Mouse (Mus musculus): ENCODE results near the gene Abcc3.
"Not testable (repeated sequence)": the region's sequence is repeated elsewhere in the genome, so short reads cannot be mapped to it uniquely, and the experiment has no call there.

Gene Abcc3

DNA sequence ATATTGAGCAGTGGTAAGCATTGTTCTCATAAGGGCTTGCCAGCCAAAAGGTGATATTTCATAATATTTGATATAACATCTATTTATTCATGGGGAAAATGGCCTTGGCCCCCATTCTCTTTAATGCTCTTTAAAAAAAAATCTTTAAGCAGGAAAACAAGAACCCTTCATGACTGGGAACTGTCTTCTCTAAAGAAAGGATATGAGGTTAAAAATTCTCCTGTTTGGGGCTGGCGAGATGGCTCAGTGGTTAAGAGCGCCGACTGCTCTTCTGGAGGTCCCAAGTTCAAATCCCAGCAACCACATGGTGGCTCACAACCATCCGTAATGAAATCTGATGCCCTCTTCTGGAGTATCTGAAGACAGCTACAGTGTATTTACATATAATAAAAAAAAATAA is 9.2 kb upstream of the Abcc3 start:
- not testable (repeated sequence) for DNase-seq

DNA sequence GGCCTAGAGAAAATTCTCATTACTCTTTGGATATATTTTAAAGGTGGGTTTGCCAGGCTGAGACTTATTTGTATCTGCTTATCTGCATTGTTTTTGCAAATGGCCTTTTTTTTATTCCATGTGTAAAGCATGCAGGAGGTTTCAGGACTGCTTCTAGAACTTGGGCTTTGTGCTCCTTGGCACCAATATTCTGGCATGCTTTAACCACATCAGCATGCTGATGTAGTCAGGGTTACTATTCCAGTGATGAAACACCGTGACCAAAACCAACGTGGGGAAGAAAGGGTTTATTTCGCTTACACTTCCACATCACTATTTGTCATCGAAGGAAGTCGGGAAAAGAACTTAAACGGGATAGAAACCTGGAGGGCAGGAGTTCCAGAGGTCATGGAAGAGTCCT is 8.2 kb upstream of the Abcc3 start:
- no peak for DNase-seq

DNA sequence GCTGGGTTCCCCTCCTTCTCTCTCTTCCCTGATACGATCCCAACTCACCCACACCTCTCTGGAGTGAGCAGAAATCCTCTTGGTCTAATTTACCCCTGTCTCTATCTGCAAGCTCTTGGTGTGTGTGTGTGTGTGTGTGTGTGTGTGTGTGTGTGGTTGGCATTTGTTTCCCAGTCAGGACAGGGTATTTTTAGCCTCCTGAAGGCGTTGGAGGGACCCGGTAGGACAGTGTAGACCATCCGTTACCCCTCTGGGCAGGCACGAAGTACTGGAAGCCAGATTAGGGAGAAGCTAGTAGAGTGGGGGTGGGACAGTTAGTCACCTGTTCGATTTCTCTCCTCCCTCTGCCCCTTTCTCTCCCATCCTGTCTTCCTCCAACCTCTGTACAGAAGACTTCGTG is 1.3 kb upstream of the Abcc3 start:
- no peak for DNase-seq

DNA sequence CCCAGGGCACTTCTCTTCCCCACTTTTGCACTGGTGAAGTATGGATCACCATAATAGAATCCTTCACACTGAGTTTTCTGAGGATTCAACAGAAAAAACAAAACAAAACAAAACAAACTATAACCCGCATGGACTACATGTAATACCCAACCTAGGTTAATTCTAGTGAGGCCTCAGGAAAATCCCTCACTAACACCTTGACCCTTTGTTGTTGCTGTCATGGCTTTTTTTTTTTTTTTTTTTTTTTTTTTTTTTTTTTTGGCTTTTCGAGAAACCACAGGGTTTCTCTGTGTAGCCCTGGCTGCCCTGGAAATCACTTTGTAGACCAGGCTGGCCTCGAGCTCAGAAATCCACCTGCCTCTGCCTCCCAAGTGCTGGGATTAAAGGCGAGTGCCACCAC is 693 bp upstream of the Abcc3 start:
- not testable (repeated sequence) for DNase-seq

DNA sequence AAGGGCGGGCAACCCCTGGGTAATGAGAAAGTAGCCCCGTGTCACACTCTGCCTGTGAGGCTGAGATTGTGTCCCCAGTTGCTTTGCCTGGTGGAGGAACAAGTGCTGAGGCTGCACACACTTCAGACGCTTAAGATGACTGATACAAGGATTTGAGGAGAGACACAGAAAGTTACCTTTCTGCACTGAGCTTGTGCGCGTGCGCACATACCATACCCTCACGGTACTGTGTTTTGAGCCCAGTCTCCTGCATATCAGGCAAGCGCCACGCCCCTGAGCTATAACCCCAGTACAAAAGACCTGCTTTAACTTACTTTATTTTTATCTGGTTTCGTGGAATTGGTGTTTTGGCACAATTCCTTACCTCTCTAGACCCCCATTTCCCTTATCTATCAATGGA is 1.1 kb downstream of the Abcc3 start:
- DNase-seq: no peak

DNA sequence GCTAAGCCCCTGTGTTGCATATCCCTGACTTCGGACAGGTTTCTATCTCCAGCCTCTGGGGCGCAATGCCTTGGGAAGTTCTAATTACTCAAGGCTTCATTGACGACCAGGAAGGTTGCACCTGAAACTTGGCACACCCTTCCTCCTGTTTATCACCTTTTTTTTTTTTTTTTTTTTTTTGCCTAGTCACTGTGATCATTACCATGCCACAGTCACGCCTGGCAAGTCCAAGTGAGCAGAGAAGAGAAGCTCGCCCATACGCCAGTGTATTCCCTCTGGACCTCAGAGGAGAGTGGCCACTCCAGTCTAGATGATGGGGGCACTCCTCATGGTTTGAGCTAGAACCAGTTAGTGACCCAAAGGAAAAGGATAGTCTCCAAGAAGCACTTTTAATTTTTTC is 2.0 kb downstream of the Abcc3 start:
- DNase-seq: no peak

DNA sequence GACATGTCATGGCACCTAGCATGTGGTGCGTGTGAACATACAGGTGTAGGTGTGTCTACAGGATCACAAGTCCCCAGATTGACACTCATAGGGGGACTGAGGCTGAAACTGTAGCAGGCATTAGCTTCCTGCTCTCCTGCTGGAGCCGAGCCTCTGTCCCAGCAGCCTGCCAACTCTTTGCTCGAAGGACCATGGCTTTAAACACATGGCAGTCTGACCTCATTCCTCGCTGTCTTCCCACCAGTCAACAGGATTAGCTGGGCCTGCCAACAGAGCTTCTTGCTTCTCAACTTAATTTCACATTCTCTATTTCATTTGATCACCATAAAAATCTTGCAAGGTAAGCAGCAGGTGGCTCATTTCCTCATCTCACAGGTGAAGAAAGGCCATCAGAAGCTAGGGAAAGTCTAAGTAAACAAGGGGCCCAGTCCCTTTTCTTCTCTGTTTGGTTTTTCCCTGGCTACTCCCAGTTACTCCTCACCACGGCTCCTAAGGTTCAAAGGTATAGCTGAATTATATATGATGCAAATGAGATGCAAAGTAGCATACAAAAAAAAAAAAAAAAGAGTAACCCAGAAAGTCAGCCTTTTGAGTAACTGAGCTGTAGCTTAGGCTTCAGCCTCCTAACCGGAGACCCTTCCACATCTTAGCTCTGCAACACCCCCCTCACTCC is 2.9 kb downstream of the Abcc3 start:
- peak; percentile 83 for DNase-seq

DNA sequence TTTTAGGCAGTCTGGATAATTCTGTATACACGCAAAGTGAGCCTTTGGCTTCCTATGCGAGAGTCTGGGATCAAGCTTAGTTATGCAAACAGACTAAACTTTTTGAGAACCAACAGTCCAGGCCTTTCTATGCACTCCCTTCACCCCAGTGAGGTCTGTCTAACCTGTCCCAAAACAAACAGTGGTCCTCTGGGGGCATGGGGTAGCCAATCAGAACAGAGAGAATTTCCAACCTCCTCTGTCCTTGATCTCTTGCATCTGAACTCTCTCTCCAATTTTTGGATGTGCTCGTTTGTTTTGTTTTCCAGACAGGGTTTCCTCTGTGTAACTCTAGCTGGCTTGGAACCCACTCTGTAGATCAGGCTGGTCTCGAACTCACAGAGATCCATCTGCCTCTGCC is 3.8 kb downstream of the Abcc3 start:
- DNase-seq: no peak

DNA sequence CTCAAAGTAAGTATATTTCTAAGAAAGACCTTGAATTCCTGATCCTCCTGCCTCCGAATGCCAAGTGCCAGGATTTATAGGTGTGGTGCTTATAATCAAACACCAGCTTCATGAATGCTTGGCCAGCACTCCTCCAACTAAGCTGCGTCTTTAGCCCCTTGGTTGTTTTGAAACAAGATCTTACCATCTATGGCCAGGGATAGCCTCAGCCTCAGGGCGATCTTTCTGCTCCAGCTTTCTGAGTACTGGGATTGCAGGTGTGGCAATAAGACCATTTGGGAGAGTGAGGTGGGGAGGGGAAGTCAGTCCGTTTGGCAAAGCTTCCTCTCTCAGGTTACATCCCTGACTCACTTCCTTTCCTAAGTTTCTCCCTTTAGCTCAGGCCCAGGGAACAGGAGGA is 5.0 kb downstream of the Abcc3 start:
- no peak for DNase-seq

DNA sequence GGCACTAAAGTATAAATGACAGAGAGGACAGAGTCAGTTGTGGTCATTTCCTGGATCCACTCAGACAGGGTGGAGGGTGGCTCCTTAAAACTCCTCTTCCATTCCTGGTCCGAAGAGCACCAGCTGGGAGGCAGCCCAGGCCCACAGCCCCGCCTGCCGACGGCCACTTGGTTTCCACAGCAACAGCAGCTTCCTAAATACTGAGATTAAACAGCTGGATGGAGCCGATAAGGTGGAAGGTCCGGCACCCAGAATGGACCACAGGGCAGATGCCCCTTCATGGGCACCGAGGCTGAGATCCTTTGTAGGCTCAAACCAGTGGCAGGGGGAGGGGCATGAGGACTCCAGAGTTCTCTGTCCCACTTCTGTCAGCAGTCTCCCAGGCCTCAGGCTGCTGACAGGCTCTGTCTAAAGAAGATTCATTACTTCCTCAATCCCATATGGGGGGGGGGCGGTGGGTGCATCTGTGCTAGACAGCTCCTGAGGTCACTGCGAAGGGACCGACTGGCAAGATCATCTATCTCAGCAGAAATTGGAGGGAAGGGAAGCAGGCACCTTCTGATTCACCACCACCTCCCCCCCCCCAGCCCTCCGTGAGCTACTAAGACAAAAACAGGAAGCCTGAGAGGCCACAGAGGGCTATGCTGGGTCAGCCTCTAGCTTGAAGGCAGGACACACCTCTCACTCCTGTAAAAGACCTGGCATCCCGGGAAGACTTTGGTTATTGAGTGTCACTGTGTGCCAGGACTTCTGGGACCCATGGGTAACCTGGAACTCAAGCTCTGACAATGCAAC is 6.6 kb downstream of the Abcc3 start:
- DNase-seq: no peak

DNA sequence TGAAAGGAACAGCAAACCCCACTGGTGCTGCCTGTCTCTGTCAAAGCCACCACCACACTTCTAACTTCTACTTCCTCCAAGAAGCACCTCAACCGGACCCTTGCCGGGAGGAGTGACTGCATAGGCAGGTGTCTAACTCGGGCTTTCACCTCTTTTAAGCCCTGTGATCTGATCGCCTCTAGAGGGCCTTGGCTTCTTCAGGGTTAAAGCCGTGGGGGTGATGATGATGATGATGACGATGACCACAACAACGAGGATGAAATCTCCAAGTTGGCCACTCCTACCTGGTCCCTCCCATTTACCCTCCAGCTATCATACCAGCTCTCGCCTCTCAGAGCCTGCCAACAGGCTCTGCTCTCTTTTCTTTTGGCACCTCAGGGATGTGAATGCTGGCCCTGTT is 13.1 kb downstream of the Abcc3 start:
- no peak for DNase-seq

DNA sequence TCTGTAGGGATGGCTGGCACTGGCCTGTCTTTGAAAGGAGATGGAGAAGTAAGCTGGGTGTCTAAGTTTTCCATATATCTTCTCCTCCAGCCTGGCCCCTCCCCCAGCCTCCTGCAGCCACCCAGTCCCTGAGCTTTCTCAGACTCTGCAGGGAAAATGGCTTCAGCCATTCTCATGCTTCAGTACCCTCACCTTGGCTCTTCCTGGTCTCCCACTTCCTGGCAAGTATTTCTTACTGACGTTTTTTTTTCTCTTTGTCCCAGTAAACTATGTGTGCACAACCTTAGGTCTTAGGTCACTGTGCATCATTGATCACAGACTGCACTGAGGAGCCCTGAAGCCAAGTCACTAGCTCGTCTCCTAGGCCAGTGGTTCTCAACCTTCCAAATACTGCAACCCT is 13.7 kb downstream of the Abcc3 start:
- DNase-seq: no peak

DNA sequence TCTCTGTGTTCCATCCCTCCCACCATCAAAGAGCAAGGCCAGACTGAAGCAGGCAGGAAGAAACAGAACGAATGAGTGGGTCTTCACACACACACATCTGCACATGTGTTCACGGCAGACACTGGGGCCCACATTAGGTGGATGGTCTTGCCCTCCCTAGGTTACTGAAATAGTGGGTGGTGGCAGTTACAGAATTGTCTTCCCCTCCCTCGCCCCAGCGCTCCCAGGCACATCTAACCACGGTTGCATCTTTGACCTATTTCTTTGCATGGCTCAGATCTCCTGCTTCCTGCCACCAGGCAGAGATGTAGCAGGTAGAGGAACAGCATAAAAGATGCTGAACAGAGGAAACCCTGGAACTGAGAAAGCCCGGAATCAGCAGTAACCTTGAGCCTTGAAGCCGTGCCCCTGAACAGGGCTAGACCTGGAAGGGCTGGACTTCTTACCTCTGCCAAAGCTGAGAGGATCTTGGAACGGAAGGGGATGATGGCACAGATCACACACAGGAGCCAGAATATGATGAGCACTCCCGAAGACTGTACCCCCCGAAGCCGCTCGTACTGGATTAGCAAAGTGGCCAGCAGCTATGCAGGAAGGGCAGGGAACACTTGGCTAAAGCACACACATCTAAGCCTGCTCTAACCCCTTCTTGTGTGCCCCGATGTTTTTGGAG is 18.4 kb downstream of the Abcc3 start:
- peak in 1 of 2 experiments; percentile 40 for DNase-seq

DNA sequence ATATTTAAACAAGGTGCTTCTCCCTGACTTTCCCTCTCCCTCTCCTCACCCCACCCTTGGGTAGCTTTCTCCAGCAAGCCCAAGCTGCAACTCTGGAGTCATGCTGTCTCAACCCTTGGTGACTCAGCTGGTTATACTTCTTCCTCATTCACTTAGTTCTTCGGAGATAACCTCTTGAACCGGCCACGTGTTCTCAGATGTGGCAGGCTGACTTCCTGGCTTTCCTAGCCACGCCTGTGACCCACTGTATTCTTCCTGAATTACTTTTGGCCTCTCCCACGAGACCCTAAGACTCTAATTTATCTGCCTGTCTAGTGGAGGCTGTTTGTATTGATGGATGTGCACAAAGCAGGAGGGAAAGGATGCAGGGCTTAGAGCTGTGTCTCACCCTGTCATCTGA is 22.0 kb downstream of the Abcc3 start:
- DNase-seq: no peak

DNA sequence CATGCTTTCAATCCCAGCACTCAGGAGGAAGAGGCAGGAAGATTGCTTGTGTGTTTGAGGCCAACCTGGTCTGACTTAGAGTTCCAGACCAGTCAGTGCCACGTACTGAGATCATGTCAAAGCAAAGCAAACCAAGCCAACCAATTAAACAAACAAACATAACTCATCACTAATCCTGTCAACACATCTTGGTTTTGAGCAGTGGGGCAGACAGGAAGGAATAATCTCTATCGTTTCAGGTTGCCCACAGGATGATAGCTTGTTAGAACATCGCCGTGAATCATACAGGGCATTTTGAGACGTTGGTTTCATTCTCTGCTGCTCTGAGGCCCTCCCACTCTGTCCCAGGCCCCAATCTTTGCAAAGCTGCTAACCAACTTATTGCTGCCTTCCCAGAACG is 22.8 kb downstream of the Abcc3 start:
- DNase-seq: no peak

DNA sequence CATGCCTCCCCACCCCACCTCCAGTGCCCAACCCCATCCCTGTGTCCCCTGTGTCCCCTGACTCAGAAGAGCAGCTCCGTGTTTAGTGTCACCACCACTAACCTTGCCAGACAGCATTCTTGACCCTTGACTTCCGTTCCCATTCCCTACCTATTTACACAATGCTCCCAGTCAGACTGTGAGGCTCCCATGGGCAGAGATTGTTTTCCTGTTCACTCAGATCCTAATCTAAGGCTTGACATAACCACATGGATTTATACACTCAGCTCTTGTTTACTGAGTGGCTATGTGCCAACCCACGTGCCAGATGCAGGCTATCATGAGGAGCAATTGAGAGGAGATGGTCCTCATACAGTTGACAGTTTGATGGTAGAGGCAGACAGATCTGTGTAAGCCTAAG is 27.5 kb downstream of the Abcc3 start:
- DNase-seq: no peak

DNA sequence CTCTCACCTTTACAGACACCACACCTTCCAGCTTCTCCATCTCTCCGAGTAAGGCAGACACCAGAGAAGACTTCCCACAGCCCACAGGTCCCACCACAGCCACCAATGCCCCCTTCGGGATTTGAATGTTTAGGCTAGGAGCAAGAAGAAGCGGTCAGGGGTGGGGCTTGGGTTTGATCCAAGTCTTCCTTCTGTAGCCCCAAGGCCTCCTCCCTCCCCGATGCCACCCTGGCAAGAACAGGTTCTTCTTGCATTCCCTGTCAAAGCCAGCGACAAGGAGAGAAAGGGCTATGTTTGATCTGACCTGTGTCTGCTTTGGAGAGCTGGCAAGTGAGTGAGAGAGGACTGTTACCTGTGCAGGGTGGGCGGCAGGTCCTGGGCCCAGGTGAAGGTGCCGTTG is 29.1 kb downstream of the Abcc3 start:
- peak; percentile 47 to 62 for DNase-seq

DNA sequence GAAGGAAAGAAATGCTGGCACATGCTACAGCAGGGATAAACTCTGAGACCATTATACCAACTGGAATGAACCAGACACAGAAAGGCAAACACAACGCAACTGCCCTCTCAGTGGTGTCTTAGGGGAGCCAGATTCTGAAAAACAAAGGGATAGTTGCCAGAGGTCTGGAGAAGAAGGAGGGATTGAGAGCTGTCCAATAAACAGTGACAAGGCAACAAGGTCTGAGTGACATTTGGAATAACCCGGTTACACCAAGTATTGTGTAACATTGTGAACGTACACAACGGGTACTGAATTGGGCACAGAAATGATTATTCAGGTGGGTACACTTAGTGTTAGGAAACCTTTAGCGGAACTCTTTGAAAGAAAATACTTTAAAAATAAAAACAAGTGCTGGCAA is 30.7 kb downstream of the Abcc3 start:
- DNase-seq: no peak

DNA sequence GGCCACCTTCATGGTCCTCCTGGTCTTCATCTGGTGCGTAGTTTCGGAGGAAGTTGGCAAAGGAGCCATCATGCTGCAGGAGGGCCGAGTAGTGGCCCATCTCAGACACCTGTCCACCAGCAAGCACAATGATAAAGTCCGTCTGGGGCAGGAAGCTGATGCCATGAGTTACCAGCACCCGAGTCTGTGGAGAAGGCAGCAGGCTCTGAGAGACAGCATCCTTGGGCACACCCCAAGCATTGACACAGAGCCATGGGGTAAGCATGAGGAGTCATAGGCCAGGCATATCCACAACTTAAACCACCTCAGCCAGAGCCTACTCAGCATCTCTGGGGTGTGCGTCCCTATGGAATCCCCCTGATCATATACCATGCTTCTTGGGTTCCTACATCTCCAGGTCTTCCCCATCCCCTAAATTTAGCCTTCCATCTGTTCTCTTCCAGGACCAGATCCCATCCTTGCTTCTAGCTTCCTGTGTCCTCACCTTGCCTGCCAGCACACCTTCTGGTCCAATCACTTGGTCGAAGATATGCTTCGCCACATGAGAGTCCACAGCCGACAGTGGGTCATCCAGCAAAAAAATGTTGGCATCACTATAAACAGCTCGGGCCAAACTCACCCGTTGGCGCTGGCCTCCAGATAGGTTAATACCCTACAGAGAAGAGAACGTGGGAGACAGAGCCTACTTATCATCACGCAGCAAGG is 31.5 kb downstream of the Abcc3 start:
- peak; percentile 75 to 81 for DNase-seq

DNA sequence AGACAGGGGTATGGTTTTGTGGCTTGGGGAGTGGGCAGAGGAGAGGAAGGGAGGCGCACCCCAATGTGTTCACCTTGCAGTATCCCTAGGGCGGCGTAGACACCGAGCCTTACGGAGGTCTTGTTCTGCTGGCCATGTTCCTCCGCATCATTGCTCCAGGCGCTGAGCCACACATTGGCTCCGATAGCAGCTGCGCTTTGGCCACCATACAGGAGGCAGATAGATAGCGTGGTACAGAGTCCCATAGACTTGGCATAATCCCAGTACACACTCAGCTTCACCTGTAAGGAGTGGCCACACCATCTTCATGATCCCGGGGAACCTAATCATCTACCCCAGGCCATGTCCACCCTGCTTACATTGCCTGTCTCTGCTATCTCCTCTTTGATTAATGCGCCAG is 33.6 kb downstream of the Abcc3 start:
- DNase-seq: peak; percentile 56 to 60

DNA sequence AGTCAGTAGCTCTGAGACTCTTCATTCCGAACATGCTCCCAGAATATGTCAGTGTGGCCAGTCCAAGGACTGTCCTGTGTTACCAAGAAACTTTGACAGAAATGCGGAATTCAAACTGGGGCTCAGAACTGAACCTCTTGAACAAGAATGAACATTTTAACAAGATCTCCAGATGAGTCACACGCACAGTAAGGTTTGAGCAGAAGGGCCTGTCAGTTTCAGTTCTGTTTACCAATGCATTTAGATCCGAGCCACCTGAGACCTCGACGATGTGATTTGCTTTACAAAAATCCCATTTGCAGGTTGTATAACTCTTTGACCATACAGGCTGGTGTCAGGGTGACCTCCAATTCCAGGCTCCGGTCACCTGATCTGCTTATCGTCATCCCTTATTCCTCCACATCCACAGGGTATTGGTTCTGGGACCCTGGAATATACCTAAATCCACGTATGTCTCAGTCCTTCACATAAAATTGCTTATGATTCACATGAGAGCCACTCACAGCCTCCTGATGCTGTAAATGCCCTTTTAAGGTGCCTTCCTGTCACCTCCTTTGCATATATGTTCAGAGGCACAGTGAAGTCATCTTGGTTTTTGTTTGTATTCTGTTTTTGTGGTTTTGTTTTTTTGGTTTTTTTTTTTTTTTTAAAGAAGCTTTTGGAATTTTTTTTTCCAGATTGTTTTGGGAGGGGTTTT is 37.1 kb downstream of the Abcc3 start:
- DNase-seq: no peak

DNA sequence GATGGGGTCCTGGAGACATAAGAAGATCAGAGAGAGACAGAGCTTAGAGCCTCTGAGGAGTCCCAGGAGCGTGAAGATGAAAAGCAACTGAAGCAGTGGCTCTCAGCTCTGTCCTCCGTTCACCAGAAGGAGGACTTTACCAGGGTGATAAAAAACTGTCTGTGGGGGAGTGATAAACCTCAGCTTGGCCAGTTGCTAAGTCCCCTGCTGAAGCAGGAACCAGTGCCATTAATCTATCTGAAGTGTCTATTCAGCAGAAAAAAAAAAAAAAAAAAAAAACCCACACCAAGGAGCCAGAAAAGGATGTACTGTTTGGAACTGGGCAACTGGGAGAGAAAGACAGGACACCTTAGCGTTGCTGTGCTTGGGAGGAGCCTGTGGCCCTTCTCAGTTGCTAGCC is 41.7 kb downstream of the Abcc3 start:
- no peak for DNase-seq

DNA sequence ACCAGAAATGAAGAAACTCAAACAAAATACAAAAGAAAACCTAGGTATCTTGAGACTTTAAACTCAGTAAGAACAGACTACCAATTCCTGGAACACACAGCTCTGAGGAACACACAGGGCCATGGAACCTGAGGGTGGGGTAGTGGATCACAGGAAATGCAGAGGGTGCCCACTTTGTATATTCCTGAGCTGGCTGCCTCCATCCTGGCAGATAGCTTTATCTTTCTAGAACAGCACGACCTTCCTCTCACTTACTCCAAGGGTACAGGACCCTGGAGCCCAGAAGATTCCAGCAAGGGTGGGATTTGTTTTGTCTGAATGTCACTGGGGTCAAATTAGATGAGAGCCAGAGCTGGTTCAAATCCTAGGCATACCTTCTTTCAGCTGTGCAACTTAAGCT is 42.5 kb downstream of the Abcc3 start:
- DNase-seq: no peak
